Mouse (Mus musculus) testis, adult 2 months (tissue): ENCODE data around the gene Tpgs1.

ENCODE experiments used
- CTCF ChIP-seq: fragments of 200-500 bp; IDR thresholded peaks from 2 replicates; pipeline ENCODE4 v1.5.1; 2012; ENCODE audit warnings: low read depth, mild to moderate bottlenecking, inconsistent platforms, low read length, moderate library complexity; ENCODE audit not compliant: control insufficient read depth, insufficient read depth, insufficient replicate concordance
- POLR2A ChIP-seq: fragments of 200-500 bp; IDR thresholded peaks from 2 replicates; pipeline ENCODE4 v1.6.1; 2012; ENCODE audit warnings: low read depth, mild to moderate bottlenecking, inconsistent platforms, low read length, moderate library complexity; ENCODE audit not compliant: control insufficient read depth

- TF ChIP-seq CTCF (no peak), POLR2A (no peak)
Measured at GRCm38 (mm10) chr10:79626156-79626555, 43.0 kb upstream of the Tpgs1 start.
